Mouse (Mus musculus) gastrocnemius, postnatal 4 days (tissue): Measurements from ENCODE around the gene 1700001P01Rik. TPM values are rescaled to one million over a fixed set of nuclear protein-coding genes. Genes with fewer than 3 reads are reported as not detected.
A peak's percentile ranks its signal among the peaks of the same experiment; 100 is the strongest.
"Not testable (repeated sequence)": the region's sequence is repeated elsewhere in the genome, so short reads cannot be mapped to it uniquely, and the experiment has no call there.

Source experiments
- DNase-seq, 2 experiments: peaks; one replicate each; pipeline ENCODE4 v3.0.0; 2021 to 2022; ENCODE audit warnings: low spot score in 2 of 2, mixed read lengths in 2 of 2
- total RNA-seq, 2 experiments: library from RNA; stranded (reverse); gene quantifications; 2 replicates each; pipeline ENCODE4 v1.2.3; 2021

The 1700001P01Rik gene
- total RNA-seq, 2 experiments from 2014 or later = not detected

GRCm38 (mm10) chr11:97796910-97797309 lies 21.2 kb upstream of the 1700001P01Rik start:
- no peak for DNase-seq

- DNase-seq = no peak
Observed at GRCm38 (mm10) chr11:97793165-97793564, 17.4 kb upstream of the 1700001P01Rik start.

- DNase-seq = not testable (repeated sequence)
Observed at GRCm38 (mm10) chr11:97790778-97791438, 15.2 kb upstream of the 1700001P01Rik start.

- no peak for DNase-seq
Observed at GRCm38 (mm10) chr11:97789727-97790126, 14.0 kb upstream of the 1700001P01Rik start.

- DNase-seq = no peak
Observed at GRCm38 (mm10) chr11:97787961-97788360, 12.2 kb upstream of the 1700001P01Rik start.

- DNase-seq = no peak
Observed at GRCm38 (mm10) chr11:97782564-97782895, 6.8 kb upstream of the 1700001P01Rik start.

- peak; percentile 99 to 100 for DNase-seq
Observed at GRCm38 (mm10) chr11:97781832-97782563, 6.3 kb upstream of the 1700001P01Rik start, which contains the start of gene Rpl23. Rpl23 (minus strand) TSS chr11:97782437.

GRCm38 (mm10) chr11:97781478-97781831 lies 5.7 kb upstream of the 1700001P01Rik start:
- DNase-seq = no peak

GRCm38 (mm10) chr11:97779968-97780701 lies 4.4 kb upstream of the 1700001P01Rik start:
- DNase-seq = no peak

GRCm38 (mm10) chr11:97778918-97779317 lies 3.2 kb upstream of the 1700001P01Rik start:
- no peak for DNase-seq

GRCm38 (mm10) chr11:97777129-97777529 lies 1.4 kb upstream of the 1700001P01Rik start:
- DNase-seq = no peak

- no peak for DNase-seq
Observed at GRCm38 (mm10) chr11:97776497-97777128, 895 bp upstream of the 1700001P01Rik start.

GRCm38 (mm10) chr11:97775186-97775585 lies 532 bp downstream of the 1700001P01Rik start:
- DNase-seq = no peak

- no peak for DNase-seq
Observed at GRCm38 (mm10) chr11:97771410-97771809, 4.3 kb downstream of the 1700001P01Rik start.

GRCm38 (mm10) chr11:97769704-97770103 lies 6.0 kb downstream of the 1700001P01Rik start:
- DNase-seq = no peak

- peak; percentile 85 to 93 for DNase-seq
Observed at GRCm38 (mm10) chr11:97766154-97766881, 9.4 kb downstream of the 1700001P01Rik start, which contains the start of gene Cwc25. Cwc25 (minus strand) TSS chr11:97766556.

- DNase-seq = no peak
Observed at GRCm38 (mm10) chr11:97761638-97762037, 14.1 kb downstream of the 1700001P01Rik start.

GRCm38 (mm10) chr11:97758942-97759341 lies 16.8 kb downstream of the 1700001P01Rik start:
- no peak for DNase-seq

GRCm38 (mm10) chr11:97758125-97758524 lies 17.6 kb downstream of the 1700001P01Rik start:
- DNase-seq = no peak

GRCm38 (mm10) chr11:97753277-97753676 lies 22.4 kb downstream of the 1700001P01Rik start:
- no peak for DNase-seq

- DNase-seq = no peak
Observed at GRCm38 (mm10) chr11:97748496-97748895, 27.2 kb downstream of the 1700001P01Rik start.
